Mouse (Mus musculus): ENCODE measurements around the gene Vmn1r166.
"Not testable (repeated sequence)": the region's sequence is repeated elsewhere in the genome, so short reads cannot be mapped to it uniquely, and the experiment has no call there.

Gene Vmn1r166

GRCm38 (mm10) chr7:23251582-23251981 is at the start of gene Vmn1r166:
Gene Vmn1r166 (minus strand): TSS chr7:23251682.
- not testable (repeated sequence) for DNase-seq

DNA sequence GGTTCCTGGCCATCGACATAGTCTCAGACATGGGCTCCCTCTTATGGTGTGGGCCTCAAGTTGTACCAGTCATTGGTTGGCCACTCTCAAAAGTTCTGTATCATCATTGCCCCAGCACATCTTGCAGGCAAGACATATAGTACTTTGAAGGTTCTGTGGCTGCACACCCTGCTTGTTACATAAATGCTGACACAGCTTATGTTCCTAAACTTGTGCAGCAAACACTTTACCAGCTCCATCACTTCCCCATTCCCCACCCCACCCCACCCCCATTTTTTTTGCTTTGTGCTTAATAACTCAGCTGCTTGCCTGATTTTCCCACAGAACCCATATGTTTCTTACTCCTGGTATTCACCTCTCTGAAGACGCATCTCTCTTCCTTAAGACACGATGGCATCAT is 49.4 kb upstream of the Vmn1r166 start, which contains the start of gene Nlrp4e:
Gene Nlrp4e, plus strand, starts transcription at position 301 of the 400 bp plus-strand sequence.
- DNase-seq: not testable (repeated sequence)

DNA sequence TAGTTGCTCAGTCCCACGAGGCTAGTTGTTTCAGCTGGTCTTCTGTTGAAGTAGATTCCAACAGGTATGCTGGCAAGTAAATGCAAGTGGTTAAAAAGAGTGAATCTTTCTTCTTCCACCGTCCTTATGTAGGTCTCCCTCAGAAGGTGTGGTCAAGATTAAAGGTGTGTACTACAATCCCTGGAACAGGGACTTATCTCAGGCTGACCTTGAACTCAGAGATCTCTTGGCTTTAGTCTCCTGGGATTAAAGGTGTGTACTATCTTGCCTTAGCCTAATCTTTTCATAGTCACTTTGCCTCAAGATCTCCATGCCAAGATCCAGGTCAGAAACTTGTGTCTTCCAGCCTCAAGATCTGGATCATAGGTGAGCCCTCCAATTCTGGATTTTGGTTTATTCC is 27.3 kb upstream of the Vmn1r166 start, which contains the start of gene Gm6902:
Gene Gm6902, minus strand, starts transcription at position 101 of the 400 bp plus-strand sequence.
- not testable (repeated sequence) for DNase-seq

DNA sequence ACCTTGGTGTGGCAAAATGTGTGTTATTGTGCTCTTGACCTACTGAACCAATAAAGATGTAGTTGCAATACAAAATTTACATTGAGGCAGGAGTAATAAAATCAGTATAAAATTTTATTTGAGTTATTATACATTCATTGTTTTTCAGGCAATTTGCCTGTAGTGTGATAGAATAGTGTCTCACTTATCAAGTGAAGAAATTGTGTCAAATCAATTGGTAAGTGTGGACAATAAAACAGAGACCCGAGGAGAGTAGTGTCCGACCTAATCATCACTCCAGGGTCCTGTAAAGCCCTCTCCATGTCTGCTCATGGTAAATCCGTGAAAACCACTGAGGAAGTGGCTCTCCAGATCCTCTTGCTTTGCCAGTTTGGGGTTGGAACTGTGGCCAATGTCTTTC is 34.5 kb downstream of the Vmn1r166 start, which contains the start of gene Vmn1r165:
Gene Vmn1r165, plus strand, starts transcription at position 301 of the 400 bp plus-strand sequence.
- DNase-seq: not testable (repeated sequence)

Measured in kidney, postnatal 36 days (tissue).